Mouse (Mus musculus): ENCODE data around the gene BC049352. TPM values are rescaled to one million over a fixed set of nuclear protein-coding genes. Genes with fewer than 3 reads are reported as not detected.

The BC049352 gene
- polyA plus RNA-seq, 1 experiment from 2014 or later, result 0.14 TPM

GRCm38 (mm10) chr9:45140945-45141344 lies 40.9 kb upstream of the BC049352 start:
- no peak for DNase-seq
- H3K36me3 ChIP-seq (replicated peaks; ENCODE audit: insufficient read depth, low read length), result no peaks in the 10 kb centered on the region
- no peak for ATAC-seq
- no peak overlapping the region for H3K4me2 ChIP-seq (ENCODE audit: low read depth, low read length)
- H3K27me3 ChIP-seq (ENCODE audit: insufficient read depth, low read length), result peaks cover 44% of the 10 kb centered on the region
- WGBS (ENCODE audit: insufficient replicate concordance), result 56% methylated on average over 7 of the region's 7 CpGs
- H3K27ac ChIP-seq (ENCODE audit: low read depth), result no peak overlapping the region
- H3K9ac ChIP-seq (replicated peaks), result no peak overlapping the region
- TF ChIP-seq EP300 (IDR thresholded peaks at IDR 0.05; ENCODE audit: low read depth), result no peak
- no peak for TF ChIP-seq CTCF (IDR thresholded peaks at IDR 0.05; ENCODE audit: low read depth)
- no peak overlapping the region for H3K4me3 ChIP-seq (ENCODE audit: low read depth, low read length)
- no peaks in the 10 kb centered on the region for H3K9me3 ChIP-seq (ENCODE audit: low read length)
- H3K4me1 ChIP-seq (ENCODE audit: insufficient read depth), result peaks cover 9% of the 10 kb centered on the region; the same call in 1 of the 2 replicates

GRCm38 (mm10) chr9:45142686-45143085 lies 39.1 kb upstream of the BC049352 start:
- H3K9ac ChIP-seq (replicated peaks), result no peak overlapping the region
- H3K4me3 ChIP-seq (ENCODE audit: low read depth, low read length), result no peak overlapping the region
- H3K27me3 ChIP-seq (ENCODE audit: insufficient read depth, low read length), result peaks cover 50% of the 10 kb centered on the region
- 51% methylated on average over 3 of the region's 3 CpGs for WGBS (ENCODE audit: insufficient replicate concordance)
- no peaks in the 10 kb centered on the region for H3K36me3 ChIP-seq (replicated peaks; ENCODE audit: insufficient read depth, low read length)
- H3K4me2 ChIP-seq (ENCODE audit: low read depth, low read length), result no peak overlapping the region
- ATAC-seq (no peak), DNase-seq (no peak)
- H3K9me3 ChIP-seq (ENCODE audit: low read length), result no peaks in the 10 kb centered on the region
- H3K27ac ChIP-seq (ENCODE audit: low read depth), result no peak overlapping the region
- H3K4me1 ChIP-seq (ENCODE audit: insufficient read depth), result peaks cover 3% of the 10 kb centered on the region; the same call in 1 of the 2 replicates
- TF ChIP-seq EP300 (IDR thresholded peaks at IDR 0.05; ENCODE audit: low read depth), result no peak
- TF ChIP-seq CTCF (IDR thresholded peaks at IDR 0.05; ENCODE audit: low read depth), result no peak

- Histone ChIP-seq H3K9ac (replicated peaks) (no peak overlapping the region), H3K27me3 (ENCODE audit: insufficient read depth, low read length) (peaks cover 23% of the 10 kb centered on the region), H3K36me3 (replicated peaks; ENCODE audit: insufficient read depth, low read length) (no peaks in the 10 kb centered on the region), H3K9me3 (ENCODE audit: low read length) (no peaks in the 10 kb centered on the region), H3K4me3 (ENCODE audit: low read depth, low read length) (peak overlapping the region; percentile 22; the same call in 1 of the 2 replicates), H3K4me1 (ENCODE audit: insufficient read depth) (no peaks in the 10 kb centered on the region; the same call in 1 of the 2 replicates), H3K4me2 (ENCODE audit: low read depth, low read length) (peak overlapping the region; percentile 67), H3K27ac (ENCODE audit: low read depth) (no peak overlapping the region)
- DNase-seq, result no peak
- no peak for TF ChIP-seq CTCF (IDR thresholded peaks at IDR 0.05; ENCODE audit: low read depth)
- TF ChIP-seq EP300 (IDR thresholded peaks at IDR 0.05; ENCODE audit: low read depth), result no peak
- ATAC-seq, result no peak
- WGBS (ENCODE audit: insufficient replicate concordance), result 7% methylated on average over 27 of the region's 27 CpGs
These were observed 36.1 kb upstream of the BC049352 start for GRCm38 (mm10) chr9:45145533-45146266.

- 2% methylated on average over 5 of the region's 5 CpGs for whole genome bisulfite sequencing (ENCODE audit: insufficient replicate concordance)
- DNase-seq, result peak; percentile 67
- Histone ChIP-seq H3K9ac (replicated peaks) (no peak overlapping the region), H3K9me3 (ENCODE audit: low read length) (no peaks in the 10 kb centered on the region), H3K27me3 (ENCODE audit: insufficient read depth, low read length) (peaks cover 23% of the 10 kb centered on the region), H3K27ac (ENCODE audit: low read depth) (no peak overlapping the region), H3K4me3 (ENCODE audit: low read depth, low read length) (peak overlapping the region; percentile 22; the same call in 1 of the 2 replicates), H3K4me1 (ENCODE audit: insufficient read depth) (no peaks in the 10 kb centered on the region; the same call in 1 of the 2 replicates), H3K36me3 (replicated peaks; ENCODE audit: insufficient read depth, low read length) (no peaks in the 10 kb centered on the region), H3K4me2 (ENCODE audit: low read depth, low read length) (peak overlapping the region; percentile 67)
- TF ChIP-seq CTCF (IDR thresholded peaks at IDR 0.05; ENCODE audit: low read depth) (peak; percentile 87), EP300 (IDR thresholded peaks at IDR 0.05; ENCODE audit: low read depth) (no peak)
- no peak for ATAC-seq
These were observed 35.6 kb upstream of the BC049352 start for GRCm38 (mm10) chr9:45146267-45146597.

GRCm38 (mm10) chr9:45150933-45151332 lies 30.9 kb upstream of the BC049352 start:
- Histone ChIP-seq H3K36me3 (replicated peaks; ENCODE audit: insufficient read depth, low read length) (no peaks in the 10 kb centered on the region), H3K27me3 (ENCODE audit: insufficient read depth, low read length) (peaks cover 6% of the 10 kb centered on the region), H3K4me1 (ENCODE audit: insufficient read depth) (no peaks in the 10 kb centered on the region; the same call in 1 of the 2 replicates), H3K9me3 (ENCODE audit: low read length) (no peaks in the 10 kb centered on the region), H3K4me2 (ENCODE audit: low read depth, low read length) (no peak overlapping the region), H3K4me3 (ENCODE audit: low read depth, low read length) (no peak overlapping the region), H3K27ac (ENCODE audit: low read depth) (no peak overlapping the region), H3K9ac (replicated peaks) (no peak overlapping the region)
- 64% methylated on average over 1 of the region's 1 CpGs for WGBS (ENCODE audit: insufficient replicate concordance)
- no peak for ATAC-seq
- DNase-seq, result no peak
- TF ChIP-seq CTCF (IDR thresholded peaks at IDR 0.05; ENCODE audit: low read depth) (no peak), EP300 (IDR thresholded peaks at IDR 0.05; ENCODE audit: low read depth) (no peak)

- Histone ChIP-seq H3K4me3 (ENCODE audit: low read depth, low read length) (no peak overlapping the region), H3K27me3 (ENCODE audit: insufficient read depth, low read length) (no peaks in the 10 kb centered on the region), H3K9ac (replicated peaks) (no peak overlapping the region), H3K9me3 (ENCODE audit: low read length) (no peaks in the 10 kb centered on the region), H3K36me3 (replicated peaks; ENCODE audit: insufficient read depth, low read length) (no peaks in the 10 kb centered on the region), H3K27ac (ENCODE audit: low read depth) (no peak overlapping the region), H3K4me2 (ENCODE audit: low read depth, low read length) (no peak overlapping the region), H3K4me1 (ENCODE audit: insufficient read depth) (no peaks in the 10 kb centered on the region)
- no peak for DNase-seq
- TF ChIP-seq EP300 (IDR thresholded peaks at IDR 0.05; ENCODE audit: low read depth), result no peak
- TF ChIP-seq CTCF (IDR thresholded peaks at IDR 0.05; ENCODE audit: low read depth), result no peak
- WGBS (ENCODE audit: insufficient replicate concordance), result 67% methylated on average over 7 of the region's 7 CpGs
- ATAC-seq, result no peak
These were observed 28.4 kb upstream of the BC049352 start for GRCm38 (mm10) chr9:45153361-45153760.

Measured in liver, postnatal 0 days (tissue).